Mouse (Mus musculus) erythroblast, embryonic 14.5 days (primary cell): ENCODE results near the gene G0s2.

Source experiments
- GATA1 ChIP-seq: IDR thresholded peaks from 2 replicates; pipeline ENCODE4 v1.6.1; 2012; ENCODE audit warnings: low read length, inconsistent platforms, mixed read lengths
- TAL1 ChIP-seq: IDR thresholded peaks from 3 replicates; pipeline ENCODE4 v1.6.1; 2012; ENCODE audit warnings: low read length, inconsistent platforms, mixed read lengths

- no peak for TF ChIP-seq GATA1
- TF ChIP-seq TAL1, result no peak
These were observed 16.8 kb downstream of the G0s2 start for GRCm38 (mm10) chr1:193256289-193256577.
